Mouse (Mus musculus): ENCODE data around the gene Ric1.
"Not testable (repeated sequence)": the region's sequence is repeated elsewhere in the genome, so short reads cannot be mapped to it uniquely, and the experiment has no call there.

DNA sequence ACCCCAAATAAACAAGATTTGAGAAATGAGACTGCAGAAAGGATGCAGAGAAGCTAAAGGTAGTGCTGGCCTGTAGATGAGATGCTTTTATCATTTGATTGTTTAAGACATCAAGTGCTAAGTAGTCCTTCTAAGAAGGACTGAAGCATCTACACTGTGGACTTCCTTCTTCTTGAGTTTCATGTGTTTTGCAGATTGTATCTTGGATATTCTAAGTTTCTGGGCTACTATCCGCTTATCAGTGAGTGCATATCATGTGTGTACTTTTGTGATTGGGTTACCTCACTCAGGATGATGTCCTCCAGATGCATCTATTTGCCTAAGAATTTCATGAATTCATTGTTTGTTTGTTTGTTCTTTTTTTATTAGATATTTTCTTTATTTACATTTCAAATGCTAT, 29.9 kb downstream of the Ric1 start:
- TF ChIP-seq CTCF (conservative IDR thresholded peaks at IDR 0.05; ENCODE audit: low read length); NANOG (IDR thresholded peaks at IDR 0.05; ENCODE audit: borderline replicate concordance, low read length); POU5F1 (IDR thresholded peaks at IDR 0.05; ENCODE audit: borderline replicate concordance, low read length): not testable (repeated sequence)

Measured in E14TG2a.4 (cell line).